Mouse (Mus musculus) cerebellum, adult 2 months (tissue): ENCODE measurements around the gene Mipep.

ENCODE experiments used
- CTCF ChIP-seq: fragments of 200-500 bp; IDR thresholded peaks from 2 replicates; pipeline ENCODE4 v1.5.1; 2011; ENCODE audit warnings: low read depth, mild to moderate bottlenecking, control low read depth, low read length, moderate library complexity, borderline replicate concordance; ENCODE audit not compliant: insufficient read depth
- POLR2A ChIP-seq: fragments of 200-500 bp; IDR thresholded peaks from 2 replicates; pipeline ENCODE4 v1.6.1; 2011; ENCODE audit warnings: low read length, control low read depth, borderline replicate concordance; ENCODE audit not compliant: insufficient read depth

- TF ChIP-seq CTCF (no peak), POLR2A (no peak)
Measured at GRCm38 (mm10) chr14:60736591-60737192, 47.7 kb upstream of the Mipep start.
